Mouse (Mus musculus) liver, embryonic 16.5 days (tissue): ENCODE data around the gene Gm4869. TPM values are rescaled to one million over a fixed set of nuclear protein-coding genes. Genes with fewer than 3 reads are reported as not detected.
A peak's percentile ranks its signal among the peaks of the same experiment; 100 is the strongest.
"Not testable (repeated sequence)": the region's sequence is repeated elsewhere in the genome, so short reads cannot be mapped to it uniquely, and the experiment has no call there.

Source experiments
- ATAC-seq: fragments of 200-750 bp; cut with Nextera tagmentation; 2 replicates; pipeline ENCODE4 v1.8.0; 2017; ENCODE audit warnings: low read depth, mild to moderate bottlenecking, moderate number of reproducible peaks, moderate library complexity
- H3K27ac ChIP-seq: fragments of 300-500 bp; sonication (generic); 2 replicates; pipeline ENCODE4 v1.5.1; 2014; ENCODE audit warnings: mild to moderate bottlenecking, low read length
- H3K27me3 ChIP-seq: fragments of 300-500 bp; sonication (generic); 2 replicates; pipeline ENCODE4 v1.6.1; 2014; ENCODE audit warnings: low read depth, low read length, mixed read lengths; ENCODE audit not compliant: control insufficient read depth, insufficient read depth
- H3K36me3 ChIP-seq: fragments of 300-500 bp; sonication (generic); 2 replicates; pipeline ENCODE4 v1.6.1; 2014; ENCODE audit warnings: mild to moderate bottlenecking; ENCODE audit not compliant: control insufficient read depth, insufficient read depth
- H3K4me1 ChIP-seq: fragments of 300-500 bp; sonication (generic); 2 replicates; pipeline ENCODE4 v1.6.1; 2014; ENCODE audit warnings: low read depth, low read length, mixed read lengths; ENCODE audit not compliant: control insufficient read depth
- H3K4me2 ChIP-seq: fragments of 300-500 bp; sonication (generic); 2 replicates; pipeline ENCODE4 v1.6.1; 2014; ENCODE audit warnings: low read depth, low read length, mixed read lengths
- H3K4me3 ChIP-seq: fragments of 300-500 bp; sonication (generic); 2 replicates; pipeline ENCODE4 v1.5.1; 2014; ENCODE audit warnings: low read depth, mild to moderate bottlenecking, low read length
- H3K9ac ChIP-seq: fragments of 300-500 bp; sonication (generic); 2 replicates; pipeline ENCODE4 v1.6.1; 2014; ENCODE audit warnings: low read depth, low read length
- H3K9me3 ChIP-seq: fragments of 300-500 bp; sonication (generic); replicated peaks from 2 replicates; pipeline ENCODE4 v1.6.1; 2016; ENCODE audit warnings: low read length; ENCODE audit not compliant: control insufficient read depth
- WGBS: fragments of 180-500 bp; shearing (Covaris S2); extraction: QIAGEN DNeasy Blood & Tissue Kit; methylation state at CpG from one replicate; pipeline ENCODE4 v1.1.7; 2014; ENCODE audit not compliant: insufficient replicate concordance; 5-methylcytosine and 5-hydroxymethylcytosine counted together
- polyA plus RNA-seq: library from polyadenylated mRNA; unstranded; fragments of >200 nt; fragmentation: Nextera tagmentation; extraction: Ambion mirVana; gene quantifications from 2 replicates; pipeline ENCODE4 v1.2.1, GENCODE M21; 2015

Gm4869 gene
- polyA plus RNA-seq, 1 experiment from 2014 or later = not detected

DNA sequence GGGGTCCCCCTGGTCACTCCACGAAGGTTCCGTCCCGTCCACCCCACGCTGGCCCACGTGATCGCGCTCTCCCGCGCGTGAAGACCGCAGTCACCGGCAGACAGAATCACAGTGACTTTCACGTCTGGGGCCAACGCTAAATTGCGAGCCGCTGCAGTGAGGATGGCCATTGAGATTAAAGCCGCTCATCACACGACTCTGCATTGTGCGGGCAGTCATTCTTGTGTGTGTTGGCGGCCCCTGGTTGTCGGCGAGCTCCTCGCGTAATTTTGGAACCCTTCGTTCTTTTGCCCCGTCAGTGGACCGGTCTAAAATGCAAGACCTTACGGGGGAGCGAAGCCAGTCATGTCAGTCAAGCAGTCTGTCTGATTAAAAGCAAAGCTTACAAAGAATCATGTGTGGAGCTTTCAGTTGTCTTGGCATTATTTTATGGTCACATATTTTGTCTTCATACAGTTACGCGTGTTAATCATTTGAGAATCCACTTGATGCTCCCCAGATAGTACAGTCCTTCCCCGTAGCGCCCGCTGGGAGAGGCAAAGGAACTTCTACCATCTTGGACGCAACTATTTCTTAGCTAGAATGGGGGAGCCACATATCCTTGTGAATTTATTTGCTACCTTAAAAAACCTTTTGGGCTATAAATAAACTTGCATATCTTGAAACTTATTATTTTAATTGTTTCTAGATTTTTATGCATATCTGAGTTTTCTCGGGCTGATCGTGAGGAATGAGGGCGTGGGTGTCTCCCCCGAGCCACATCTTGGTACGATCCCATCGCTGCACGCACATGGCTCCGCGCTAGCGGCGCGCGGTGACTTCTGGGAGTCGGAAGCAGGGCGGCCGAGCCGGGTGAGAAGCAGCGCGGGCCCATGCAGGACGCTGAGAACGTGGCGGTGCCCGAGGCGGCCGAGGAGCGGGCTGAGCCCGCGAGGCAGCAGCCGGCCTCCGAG lies 26.7 kb upstream of the Gm4869 start, which contains the start of gene Eif3b:
Gene Eif3b (plus strand): TSS at position 840 of the 953 bp plus-strand sequence.
- H3K36me3 ChIP-seq = peaks cover 2% of the 10 kb centered on the region; the same call in 1 of the 2 replicates
- peak; percentile 92 for ATAC-seq
- under 1% methylated on average over 65 of the region's 65 CpGs for WGBS

DNA sequence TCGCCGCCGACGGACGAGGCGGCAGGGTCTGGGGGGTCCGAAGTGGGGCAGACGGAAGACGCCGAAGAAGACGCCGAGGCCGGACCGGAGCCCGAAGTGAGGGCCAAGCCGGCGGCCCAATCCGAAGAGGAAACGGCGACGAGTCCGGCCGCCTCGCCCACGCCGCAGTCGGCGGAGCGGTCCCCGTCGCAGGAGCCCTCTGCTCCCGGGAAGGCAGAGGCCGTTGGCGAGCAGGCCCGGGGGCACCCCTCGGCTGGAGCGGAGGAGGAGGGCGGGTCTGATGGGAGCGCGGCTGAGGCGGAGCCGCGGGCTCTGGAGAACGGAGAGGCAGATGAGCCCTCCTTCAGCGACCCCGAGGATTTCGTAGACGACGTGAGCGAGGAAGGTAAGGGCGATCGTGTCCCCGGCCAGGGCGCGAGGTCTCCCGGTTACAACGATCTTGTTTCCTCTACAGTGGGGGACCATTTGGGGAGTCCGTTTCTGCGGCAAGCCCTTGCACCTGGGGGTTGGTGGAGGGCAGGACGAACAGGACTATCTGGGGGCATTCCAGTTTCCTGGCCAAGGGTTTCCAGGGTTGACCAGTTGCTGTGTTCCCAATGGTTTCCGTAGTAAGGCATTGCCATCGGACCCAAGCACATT lies 25.9 kb upstream of the Gm4869 start:
- H3K4me3 ChIP-seq = peak overlapping the region; percentile 91
- peaks cover 2% of the 10 kb centered on the region; the same call in 1 of the 2 replicates for H3K36me3 ChIP-seq
- WGBS = 0% methylated on average over 62 of the region's 62 CpGs
- peak overlapping the region; percentile 76 for H3K27ac ChIP-seq
- no peaks in the 10 kb centered on the region for H3K27me3 ChIP-seq
- H3K9me3 ChIP-seq = no peaks in the 10 kb centered on the region
- H3K4me2 ChIP-seq = peak overlapping the region; percentile 83
- H3K4me1 ChIP-seq = peaks cover 24% of the 10 kb centered on the region
- ATAC-seq = peak; percentile 69
- peak overlapping the region; percentile 89 for H3K9ac ChIP-seq

More for the DNA sequence above, 26.7 kb upstream of the Gm4869 start, which contains the start of gene Eif3b:
- H3K9ac ChIP-seq = peak within 1 kb of the TSS; percentile 89
- H3K4me1 ChIP-seq = peaks cover 24% of the 10 kb centered on the region
- H3K27me3 ChIP-seq = no peaks in the 10 kb centered on the region
- H3K4me3 ChIP-seq = peak within 1 kb of the TSS; percentile 91
- no peaks in the 10 kb centered on the region for H3K9me3 ChIP-seq
- H3K4me2 ChIP-seq = peak within 1 kb of the TSS; percentile 90
- H3K27ac ChIP-seq = peak within 1 kb of the TSS; percentile 92

DNA sequence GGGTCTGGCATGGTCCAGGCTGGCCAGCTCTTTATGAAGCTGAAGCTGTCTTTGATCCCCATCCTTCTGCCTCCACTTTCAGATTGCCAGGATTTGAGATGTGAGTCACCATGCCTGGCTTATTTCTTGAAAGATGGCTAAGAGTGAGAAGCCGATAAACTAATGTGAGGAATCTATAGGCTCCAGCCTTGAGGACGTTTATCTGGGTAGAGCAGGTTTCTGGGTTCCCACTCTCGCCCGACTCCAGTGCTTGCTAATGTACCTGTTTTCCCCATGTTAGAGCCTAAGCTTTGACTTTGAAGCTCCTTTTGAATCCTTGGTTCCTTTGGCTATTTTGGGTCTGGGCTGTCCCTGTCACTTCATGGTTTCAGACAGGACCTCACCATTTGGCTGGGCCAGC lies 24.8 kb upstream of the Gm4869 start:
- Histone ChIP-seq H3K36me3 (peaks cover 5% of the 10 kb centered on the region; the same call in 1 of the 2 replicates), H3K9ac (peak overlapping the region; percentile 89), H3K27ac (peak overlapping the region; percentile 20; the same call in 1 of the 2 replicates), H3K4me3 (peak overlapping the region; percentile 91), H3K9me3 (no peaks in the 10 kb centered on the region), H3K4me2 (peak overlapping the region; percentile 83), H3K4me1 (peaks cover 24% of the 10 kb centered on the region), H3K27me3 (no peaks in the 10 kb centered on the region)
- WGBS = 13% methylated on average over 4 of the region's 4 CpGs
- ATAC-seq = no peak

DNA sequence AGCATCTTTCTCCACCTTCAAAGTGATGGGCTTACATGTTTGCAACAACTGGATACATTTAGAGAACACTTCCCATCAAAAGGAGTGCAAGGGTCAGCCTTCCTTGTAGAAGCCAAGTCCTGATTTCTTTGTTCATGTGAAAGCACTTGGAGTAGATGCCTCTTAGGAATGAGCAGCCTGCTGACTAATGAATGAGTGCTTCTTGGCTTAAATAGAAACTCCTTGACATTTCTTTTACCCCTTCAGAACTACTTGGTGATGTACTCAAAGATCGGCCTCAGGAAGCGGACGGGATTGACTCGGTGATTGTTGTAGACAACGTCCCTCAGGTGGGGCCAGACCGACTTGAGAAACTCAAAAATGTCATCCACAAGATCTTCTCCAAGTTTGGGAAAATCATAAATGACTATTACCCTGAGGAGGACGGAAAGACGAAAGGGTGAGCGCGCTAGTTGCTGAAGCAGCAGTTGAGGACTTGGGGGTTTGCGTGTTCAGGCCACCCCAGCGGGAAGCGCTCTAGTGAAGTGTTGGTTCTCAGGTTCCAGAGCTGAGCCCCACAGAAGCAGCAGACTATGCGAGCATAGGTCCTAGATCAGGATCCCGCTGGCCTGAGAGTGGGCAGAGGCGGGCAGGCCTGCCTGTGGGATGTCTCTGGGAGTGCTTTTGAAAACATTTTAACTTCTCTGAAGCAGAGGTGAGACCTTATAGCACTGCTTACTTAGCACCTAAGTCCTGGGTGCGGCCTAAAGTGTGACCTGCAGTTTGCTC lies 20.2 kb upstream of the Gm4869 start:
- no peaks in the 10 kb centered on the region for H3K9me3 ChIP-seq
- ATAC-seq = no peak
- H3K9ac ChIP-seq = no peak overlapping the region
- 87% methylated on average over 17 of the region's 17 CpGs for WGBS
- peaks cover 18% of the 10 kb centered on the region for H3K4me1 ChIP-seq
- H3K4me2 ChIP-seq = no peak overlapping the region
- no peaks in the 10 kb centered on the region for H3K27me3 ChIP-seq
- peaks cover 39% of the 10 kb centered on the region for H3K36me3 ChIP-seq
- no peak overlapping the region for H3K27ac ChIP-seq
- no peak overlapping the region for H3K4me3 ChIP-seq

DNA sequence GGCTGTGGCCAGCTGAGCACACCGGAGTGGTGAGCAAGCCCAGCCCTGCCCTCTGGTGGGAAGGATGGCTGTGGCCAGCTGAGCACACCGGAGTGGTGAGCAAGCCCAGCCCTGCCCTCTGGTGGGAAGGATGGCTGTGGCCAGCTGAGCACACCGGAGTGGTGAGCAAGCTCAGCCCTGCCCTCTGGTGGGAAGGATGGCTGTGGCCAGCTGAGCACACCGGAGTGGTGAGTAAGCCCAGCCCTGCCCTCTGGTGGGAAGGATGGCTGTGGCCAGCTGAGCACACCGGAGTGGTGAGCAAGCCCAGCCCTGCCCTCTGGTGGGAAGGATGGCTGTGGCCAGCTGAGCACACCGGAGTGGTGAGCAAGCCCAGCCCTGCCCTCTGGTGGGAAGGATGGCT lies 6.3 kb upstream of the Gm4869 start:
- H3K36me3 ChIP-seq = peaks cover 68% of the 10 kb centered on the region
- 68% methylated on average over 3 of the region's 6 CpGs for WGBS
- not testable (repeated sequence) for H3K4me2 ChIP-seq, ATAC-seq, H3K27ac ChIP-seq, H3K9ac ChIP-seq, H3K9me3 ChIP-seq, H3K4me1 ChIP-seq, H3K27me3 ChIP-seq, H3K4me3 ChIP-seq

DNA sequence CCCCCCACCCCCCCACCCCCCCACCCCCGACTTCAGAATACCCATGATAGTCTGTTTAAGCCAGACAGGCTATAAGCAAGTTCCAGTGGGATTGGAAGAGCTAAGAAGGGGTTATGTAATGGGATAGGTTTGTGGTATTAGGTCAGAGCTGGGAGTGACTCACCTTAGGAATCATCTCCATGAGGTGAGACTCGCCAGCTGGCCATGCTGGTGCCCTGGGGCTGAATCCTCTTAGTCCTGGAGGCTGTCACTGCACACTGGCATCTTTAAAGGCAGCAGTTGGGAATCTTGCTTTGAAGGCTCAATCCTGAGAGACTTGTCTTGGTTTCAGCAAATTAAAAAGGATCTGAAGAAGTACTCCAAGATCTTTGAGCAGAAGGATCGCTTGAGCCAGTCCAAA lies 4.0 kb upstream of the Gm4869 start:
- H3K4me3 ChIP-seq = no peak overlapping the region

DNA sequence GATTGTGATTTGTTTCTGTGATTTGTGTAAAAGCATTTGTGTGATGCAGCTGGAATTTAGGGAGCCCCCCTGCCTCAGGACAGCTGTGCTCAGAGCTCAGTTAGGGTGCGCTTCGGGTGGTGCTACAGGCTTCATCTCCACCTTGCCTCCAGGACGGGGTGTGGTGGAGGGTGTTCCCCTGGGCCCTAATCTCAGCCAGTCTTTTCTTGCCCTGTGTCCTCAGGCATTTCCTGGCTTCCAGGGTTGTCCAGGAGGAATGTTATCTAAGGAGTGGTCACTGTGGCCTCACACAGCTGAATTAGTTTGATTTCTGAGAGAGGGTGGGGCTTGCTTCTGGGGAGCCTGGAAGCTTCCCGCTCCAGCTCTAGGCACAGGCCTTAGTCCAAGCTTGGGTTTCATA lies 1.4 kb upstream of the Gm4869 start:
- H3K36me3 ChIP-seq = peaks cover 42% of the 10 kb centered on the region
- H3K27ac ChIP-seq = no peak overlapping the region
- H3K9me3 ChIP-seq = no peaks in the 10 kb centered on the region
- H3K27me3 ChIP-seq = no peaks in the 10 kb centered on the region
- H3K4me3 ChIP-seq = no peak overlapping the region
- H3K4me1 ChIP-seq = no peaks in the 10 kb centered on the region
- H3K4me2 ChIP-seq = no peak overlapping the region
- no peak for ATAC-seq
- WGBS = 71% methylated on average over 4 of the region's 4 CpGs
- no peak overlapping the region for H3K9ac ChIP-seq

More for the DNA sequence above, 4.0 kb upstream of the Gm4869 start:
- no peaks in the 10 kb centered on the region for H3K27me3 ChIP-seq
- no peaks in the 10 kb centered on the region for H3K4me1 ChIP-seq
- H3K4me2 ChIP-seq = no peak overlapping the region
- 79% methylated on average over 3 of the region's 3 CpGs for WGBS
- no peaks in the 10 kb centered on the region for H3K9me3 ChIP-seq
- no peak for ATAC-seq
- H3K36me3 ChIP-seq = peaks cover 61% of the 10 kb centered on the region
- H3K9ac ChIP-seq = no peak overlapping the region
- H3K27ac ChIP-seq = no peak overlapping the region

DNA sequence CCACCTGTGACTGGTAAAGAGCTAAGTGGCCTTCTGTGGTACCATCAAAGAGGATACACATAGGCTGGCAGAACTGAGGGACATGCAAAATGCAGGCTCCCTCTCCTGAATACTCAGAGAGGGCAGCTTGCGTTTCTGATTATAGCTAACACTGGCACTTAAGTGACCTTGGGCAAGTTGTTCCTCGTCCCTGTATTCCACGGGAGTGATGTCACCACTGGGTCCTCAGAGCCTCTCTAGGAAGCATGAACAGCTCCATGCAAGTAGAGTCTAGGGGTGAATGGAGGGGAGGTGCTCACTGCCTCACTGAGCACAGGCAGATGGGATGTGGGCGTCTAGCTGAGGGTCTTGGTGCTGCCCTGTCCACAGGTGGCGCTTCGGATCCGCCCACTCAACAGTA lies 609 bp downstream of the Gm4869 start:
- Histone ChIP-seq H3K4me2 (no peak overlapping the region), H3K9me3 (no peaks in the 10 kb centered on the region), H3K4me1 (no peaks in the 10 kb centered on the region), H3K36me3 (peaks cover 31% of the 10 kb centered on the region), H3K27me3 (no peaks in the 10 kb centered on the region), H3K9ac (no peak overlapping the region), H3K4me3 (no peak overlapping the region), H3K27ac (no peak overlapping the region)
- WGBS = 66% methylated on average over 7 of the region's 7 CpGs
- no peak for ATAC-seq
